Mouse (Mus musculus): ENCODE measurements at regions not wholly inside any gene's neighbourhood (a gene's known extent, or its start where the extent isn't known, plus 50 kb on each side); places are given as distances from the start of the nearest gene placed in this dataset.

DNA sequence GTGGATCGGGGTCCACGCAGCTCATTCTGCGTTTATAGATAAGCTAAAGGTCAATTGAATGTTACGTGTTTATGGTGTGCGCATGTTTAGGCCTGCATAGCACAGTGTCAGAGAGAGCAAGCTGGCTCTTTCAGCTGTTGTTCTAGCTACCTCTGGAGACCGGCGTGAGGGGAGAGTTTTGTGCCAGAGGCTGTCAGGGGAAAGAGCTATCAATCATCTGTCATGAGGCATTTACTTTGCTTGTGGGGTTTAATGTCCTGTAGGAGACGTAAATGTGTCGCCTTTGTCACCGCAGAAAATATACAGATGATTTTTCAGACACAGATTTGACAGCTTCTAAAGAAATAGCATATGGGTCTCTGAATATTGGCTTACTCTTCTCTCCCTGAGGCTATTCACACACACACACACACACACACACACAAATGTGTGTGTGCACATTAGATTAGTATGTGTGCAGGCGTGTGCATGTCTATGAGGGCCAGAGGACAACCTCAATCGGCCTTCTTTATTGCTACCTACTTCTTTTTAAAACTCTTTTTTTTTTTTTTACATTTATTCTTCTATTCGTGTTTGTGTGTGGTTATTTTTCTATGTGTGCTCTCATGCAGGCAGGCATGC is 432.0 kb upstream of the Mctp2 start:
- no peak for DNase-seq (ENCODE audit: low spot score)

DNA sequence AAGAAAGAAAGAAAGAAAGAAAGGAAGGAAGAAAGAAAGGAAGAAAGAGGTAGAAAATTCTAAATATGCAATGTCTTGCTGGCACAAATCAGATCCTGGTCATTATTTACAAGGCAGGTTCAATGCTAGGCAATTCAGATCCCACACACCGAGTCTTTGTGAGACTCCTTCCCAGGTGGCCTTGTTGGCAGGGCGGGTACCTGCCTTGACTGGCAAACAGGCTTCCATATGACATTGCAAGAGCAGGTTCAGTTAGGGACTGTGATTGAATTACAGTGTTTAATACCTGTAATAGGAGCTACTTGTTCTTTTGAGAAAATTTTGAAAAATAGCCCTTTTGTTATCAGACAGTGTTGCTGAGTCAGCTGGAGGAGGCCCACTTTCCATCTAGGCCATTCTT is 436.0 kb upstream of the Mctp2 start:
- no peak for DNase-seq (ENCODE audit: low spot score)

DNA sequence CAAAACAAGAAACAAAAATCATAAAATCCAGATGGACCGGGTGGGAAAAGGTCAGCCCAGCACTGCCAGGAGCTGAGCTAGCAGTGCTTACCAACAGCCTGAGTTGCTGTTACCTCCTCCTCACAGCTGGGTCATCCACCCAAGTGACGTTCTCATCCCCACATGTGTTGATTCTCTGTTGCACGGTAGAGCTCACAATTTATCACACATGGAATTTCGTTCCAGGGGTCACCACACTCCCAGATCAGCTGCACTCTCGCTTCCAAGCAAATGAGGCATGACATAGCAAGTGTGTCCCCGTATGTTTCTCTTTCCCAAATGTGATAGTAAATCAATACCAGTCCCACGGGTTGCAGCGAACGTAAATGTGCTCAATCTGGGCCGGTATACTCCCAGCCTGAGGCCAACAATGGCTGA is 445.1 kb upstream of the Mctp2 start:
- DNase-seq (ENCODE audit: low spot score) = no peak

DNA sequence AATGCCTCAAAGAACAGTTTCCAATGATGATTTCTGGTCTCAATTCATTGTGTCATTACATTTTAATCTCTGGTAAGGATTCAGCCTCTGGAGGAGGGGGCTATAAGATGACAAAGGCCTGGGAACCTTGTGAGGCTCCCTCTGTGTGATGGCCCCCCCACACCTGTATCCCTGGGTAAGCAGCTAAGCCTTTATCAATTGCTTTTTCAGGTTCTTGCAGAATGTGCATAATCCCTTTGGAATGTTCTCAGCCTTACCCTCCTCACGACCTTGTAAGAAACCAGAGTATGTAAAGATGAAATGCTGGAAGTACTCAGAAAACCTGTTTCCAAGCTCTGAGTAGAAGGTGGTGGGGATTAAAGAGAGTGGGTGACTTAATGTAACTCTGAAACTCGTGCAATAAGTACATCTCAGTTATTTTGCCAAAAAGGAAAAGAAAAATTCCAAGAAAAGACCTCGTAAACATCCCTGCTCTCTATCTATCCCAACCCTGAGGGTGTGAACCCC is 446.7 kb upstream of the Mctp2 start:
- DNase-seq (ENCODE audit: low spot score) = no peak

DNA sequence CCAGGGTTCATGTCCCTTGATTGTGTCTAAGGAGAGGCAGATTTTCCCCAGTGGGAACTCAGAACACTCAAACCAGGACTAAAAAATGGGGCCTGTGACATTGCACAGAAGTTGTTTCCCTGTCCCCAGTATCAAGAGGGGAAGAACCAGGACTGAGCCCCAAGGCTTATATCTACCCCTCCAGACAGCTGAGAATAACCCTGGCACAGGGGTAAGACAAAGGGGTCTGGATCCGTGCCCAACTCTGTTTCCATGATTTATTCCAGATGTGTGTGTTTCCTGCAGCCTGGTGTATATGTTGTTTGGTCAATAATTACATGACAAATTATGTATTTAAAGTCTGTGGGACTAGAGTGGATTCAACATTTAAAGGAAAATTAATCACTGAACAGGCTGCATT is 456.3 kb upstream of the Mctp2 start:
- no peak for DNase-seq (ENCODE audit: low spot score)

DNA sequence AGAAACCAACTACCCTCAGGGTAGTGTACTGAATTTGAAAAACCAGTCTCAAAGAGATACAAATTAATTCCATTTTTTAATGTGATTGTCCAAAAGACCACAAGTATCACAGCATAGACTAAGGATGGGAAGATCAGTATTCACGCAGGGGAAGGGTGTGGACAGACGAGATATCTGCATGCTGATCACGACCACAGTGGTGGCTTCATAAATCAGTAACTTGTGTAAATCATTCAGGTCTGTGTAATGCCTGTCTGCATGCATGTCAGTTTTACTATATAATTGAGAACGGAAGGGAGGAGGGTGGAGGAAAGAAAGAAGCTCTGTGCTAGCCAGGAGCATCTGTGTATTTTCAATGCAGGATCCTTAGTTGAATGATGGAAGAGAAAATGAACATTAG is 462.3 kb upstream of the Mctp2 start:
- DNase-seq (ENCODE audit: low spot score) = no peak

DNA sequence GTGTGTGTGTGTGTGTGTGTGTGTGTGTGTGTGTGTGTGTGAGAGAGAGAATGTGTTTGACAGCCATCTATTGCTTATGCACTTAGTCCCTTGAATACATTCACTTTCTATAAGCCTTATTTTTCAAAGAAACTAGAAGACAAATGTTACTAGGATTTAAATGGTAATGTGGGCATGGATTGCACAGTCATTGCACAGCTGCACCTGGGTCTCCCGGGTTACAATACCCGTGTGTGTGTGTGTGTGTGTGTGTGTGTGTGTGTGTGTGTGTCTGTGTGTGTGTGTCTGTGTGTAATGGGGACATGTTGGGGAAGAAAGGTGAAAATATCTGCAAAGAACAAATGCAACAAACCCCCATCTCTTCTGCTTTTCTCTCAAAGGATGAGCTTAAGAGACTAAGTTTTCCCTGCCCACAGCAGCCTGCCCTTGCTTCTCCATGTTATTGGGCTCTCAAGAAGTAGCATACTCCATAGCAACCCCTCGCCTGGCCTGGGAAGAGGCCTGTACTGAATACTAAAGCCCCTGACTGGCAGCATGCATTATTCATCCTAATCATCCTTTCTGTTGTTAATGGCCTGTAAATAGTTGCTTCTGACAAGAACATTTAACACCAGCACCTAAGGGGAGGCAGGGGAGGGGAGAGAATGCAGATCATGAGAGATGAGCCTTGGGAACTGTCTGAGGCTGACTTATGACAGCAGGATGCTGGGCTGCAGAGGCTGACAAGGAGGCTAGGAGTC is 467.8 kb upstream of the Mctp2 start:
- no peak for DNase-seq (ENCODE audit: low spot score)

DNA sequence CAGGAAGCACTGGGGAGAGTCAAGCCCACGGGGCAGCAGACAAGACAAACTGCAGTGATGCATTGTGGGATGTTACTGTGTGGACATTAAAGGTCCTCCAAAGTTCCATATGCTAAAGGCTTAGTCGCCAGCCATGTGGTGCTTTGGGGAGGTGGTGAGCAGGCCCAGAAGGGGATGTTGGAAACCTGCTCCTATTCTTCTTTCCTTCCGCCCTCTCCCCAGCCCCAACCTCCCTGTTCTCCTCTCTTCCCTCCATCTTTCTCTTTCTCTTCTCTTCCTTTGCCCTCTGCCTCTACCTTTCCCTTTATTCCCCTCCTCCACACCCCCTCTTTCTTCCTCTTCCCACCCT is 468.3 kb upstream of the Mctp2 start:
- no peak for DNase-seq (ENCODE audit: low spot score)

DNA sequence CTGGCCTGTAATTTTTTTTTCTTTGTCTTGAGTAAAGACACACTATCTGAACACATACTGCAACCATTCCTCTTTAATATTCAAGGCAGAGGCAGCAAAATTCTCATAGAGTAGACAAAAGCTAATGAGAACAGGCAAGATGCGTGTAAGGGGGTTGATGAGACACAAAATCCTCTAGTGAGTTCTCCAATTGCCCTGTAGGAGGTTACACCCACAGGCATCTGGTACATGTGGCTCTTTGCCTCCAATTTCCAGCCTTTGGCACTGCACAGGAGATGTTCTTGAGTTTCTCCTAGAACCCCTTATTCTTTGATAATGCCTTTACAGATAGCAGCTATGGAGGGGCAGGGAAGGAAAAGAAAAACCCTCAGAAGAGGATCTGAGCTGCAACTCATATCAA is 480.9 kb upstream of the Mctp2 start:
- DNase-seq (ENCODE audit: low spot score) = no peak

DNA sequence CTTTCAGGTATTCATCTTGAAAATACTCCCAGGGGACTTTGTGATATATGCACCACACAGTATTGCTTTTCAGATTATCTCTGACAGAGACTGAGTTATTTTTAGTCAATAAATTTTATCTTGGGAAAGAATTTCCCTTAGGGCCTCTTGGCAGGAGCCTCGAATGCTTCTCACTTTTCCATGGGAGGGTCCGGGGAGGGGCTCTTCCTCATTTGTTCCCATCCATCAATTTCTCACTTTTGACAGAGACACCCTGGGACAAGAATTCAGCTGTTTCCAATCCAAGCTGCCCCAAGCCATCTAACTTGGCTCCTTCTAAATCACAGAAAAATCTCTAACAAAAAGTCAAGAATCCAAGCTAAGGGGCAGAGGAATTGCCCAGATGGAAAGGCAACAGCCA is 481.9 kb upstream of the Mctp2 start:
- DNase-seq (ENCODE audit: low spot score) = no peak

DNA sequence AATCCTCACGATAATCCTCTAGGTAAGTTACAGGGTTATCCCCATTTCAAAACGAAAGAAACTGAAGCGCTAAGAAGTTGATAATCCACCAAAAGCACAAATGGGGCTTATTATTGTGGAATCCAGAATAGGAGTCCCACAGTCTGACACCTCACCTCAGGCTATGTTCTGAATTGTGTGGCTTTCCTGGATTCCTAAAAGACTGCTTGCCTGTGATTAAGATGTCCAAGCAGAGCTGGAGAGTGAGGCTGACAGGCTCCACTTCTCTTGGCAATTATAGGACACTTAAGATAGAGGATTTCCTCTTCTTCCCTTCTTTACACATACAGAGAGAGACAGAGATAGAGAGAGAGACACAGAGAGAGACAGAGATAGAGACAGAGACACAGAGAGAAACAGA is 515.7 kb upstream of the Mctp2 start:
- no peak for DNase-seq (ENCODE audit: low spot score)

DNA sequence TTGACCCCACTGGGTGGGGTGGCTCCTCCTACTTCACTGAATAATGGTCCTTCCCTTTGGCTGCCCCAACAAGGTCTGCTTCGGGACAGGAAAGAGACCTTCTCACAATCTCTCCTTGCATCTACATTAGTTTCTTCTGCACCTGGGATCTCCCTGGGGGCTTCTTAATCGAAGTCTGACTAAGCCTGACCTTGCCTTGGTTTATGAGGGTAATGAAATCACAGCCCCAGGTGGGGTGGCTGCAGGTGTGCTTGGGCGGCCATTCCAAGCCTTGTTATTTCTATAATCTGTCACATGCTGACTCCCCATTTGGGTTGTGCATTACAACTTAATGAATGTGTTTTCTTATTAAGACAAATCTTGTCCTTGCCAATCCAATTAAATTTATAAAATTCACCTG is 520.2 kb upstream of the Mctp2 start:
- no peak for DNase-seq (ENCODE audit: low spot score)

DNA sequence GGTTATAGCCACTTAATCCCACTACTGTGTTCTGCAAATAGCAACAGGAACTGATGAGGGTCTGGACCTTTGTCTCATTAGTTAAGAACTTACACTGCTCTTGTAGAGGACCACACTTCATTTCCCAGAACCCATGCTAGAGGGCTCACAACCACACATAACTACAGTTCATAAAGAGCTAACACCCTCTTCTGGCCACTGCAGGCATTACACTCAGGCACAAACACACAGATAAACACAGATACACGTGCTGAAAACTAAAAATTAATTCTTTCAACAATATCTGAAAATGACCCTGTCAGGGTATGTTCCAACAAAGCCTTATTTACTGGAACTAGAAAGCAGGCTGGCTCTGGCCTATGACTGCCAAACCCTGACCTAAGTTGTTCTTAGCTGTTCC is 529.0 kb upstream of the Mctp2 start:
- no peak for DNase-seq (ENCODE audit: low spot score)

DNA sequence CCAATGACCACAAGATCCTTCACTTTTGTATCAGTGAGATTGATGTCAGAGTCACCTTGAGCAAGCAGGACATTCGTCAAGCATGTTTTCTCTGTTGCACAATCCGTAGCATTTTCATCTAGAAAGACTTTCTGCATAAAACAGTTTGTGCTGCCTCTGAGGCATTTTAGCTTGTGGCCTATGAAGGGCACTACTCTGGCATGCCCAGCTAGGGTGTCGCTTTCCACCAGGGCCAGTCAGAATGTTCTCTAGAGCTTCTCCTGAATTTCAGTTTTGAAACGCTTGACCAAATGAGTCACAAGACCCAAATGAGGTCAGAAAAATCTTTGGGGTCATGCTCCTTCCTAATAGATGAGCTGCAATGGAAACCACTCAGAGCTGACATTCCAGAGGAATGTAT is 529.6 kb upstream of the Mctp2 start:
- no peak for DNase-seq (ENCODE audit: low spot score)

DNA sequence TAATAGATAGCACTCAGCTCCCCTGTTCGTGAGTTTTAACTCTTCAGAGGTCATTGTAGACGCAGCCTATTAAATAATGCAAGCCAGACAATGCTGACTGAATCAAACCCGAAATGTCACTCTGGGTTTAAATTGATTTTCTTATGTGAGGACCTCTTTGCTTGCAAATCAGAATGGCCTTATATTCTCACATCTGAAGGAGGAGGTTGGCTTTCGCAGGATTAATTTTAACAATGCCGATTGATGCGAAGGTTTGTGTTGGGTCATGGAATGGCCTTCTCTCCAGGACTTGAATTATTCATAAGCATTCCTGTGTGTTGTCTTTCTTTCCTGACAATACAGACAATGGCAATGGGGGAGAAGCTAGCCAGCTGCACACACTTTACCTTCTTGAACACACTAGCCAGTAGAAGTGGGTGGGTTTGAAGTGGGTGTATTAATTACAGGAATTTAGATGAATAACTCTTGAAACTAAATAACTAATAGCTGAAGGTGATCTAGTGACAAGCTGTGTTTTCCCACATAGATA is 530.1 kb upstream of the Mctp2 start:
- no peak for DNase-seq (ENCODE audit: low spot score)

DNA sequence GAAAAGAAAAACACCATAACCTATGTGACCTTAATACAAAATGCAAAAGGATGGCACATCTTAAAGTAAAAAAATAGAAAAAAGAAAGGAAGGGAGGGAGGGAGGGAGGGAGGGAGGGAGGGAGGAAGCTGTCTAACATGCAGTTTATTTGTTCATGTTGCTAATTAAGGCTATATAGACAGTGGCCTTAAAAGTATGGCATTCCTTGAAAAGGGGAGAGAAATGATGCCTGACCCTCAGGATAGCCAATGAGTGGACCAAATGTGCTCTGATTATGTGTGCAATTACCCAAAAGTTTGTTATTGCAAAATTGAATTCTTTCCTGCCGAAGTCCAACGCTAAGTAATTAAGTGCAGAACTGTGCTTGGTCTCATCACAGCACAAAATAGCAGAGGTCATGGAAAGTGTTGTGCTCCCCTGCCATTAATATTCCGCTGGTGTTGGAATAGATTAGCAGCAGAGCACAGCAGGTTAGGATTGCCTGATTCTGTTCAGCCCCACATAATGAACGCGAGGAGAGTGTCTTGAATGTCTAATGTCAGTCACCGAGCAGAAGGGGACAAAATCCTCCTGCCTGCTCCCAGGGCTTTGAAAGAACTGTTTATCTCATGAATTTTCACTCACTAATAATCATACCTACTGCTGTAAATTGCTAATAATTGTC is 531.7 kb upstream of the Mctp2 start:
- no peak for DNase-seq (ENCODE audit: low spot score)

DNA sequence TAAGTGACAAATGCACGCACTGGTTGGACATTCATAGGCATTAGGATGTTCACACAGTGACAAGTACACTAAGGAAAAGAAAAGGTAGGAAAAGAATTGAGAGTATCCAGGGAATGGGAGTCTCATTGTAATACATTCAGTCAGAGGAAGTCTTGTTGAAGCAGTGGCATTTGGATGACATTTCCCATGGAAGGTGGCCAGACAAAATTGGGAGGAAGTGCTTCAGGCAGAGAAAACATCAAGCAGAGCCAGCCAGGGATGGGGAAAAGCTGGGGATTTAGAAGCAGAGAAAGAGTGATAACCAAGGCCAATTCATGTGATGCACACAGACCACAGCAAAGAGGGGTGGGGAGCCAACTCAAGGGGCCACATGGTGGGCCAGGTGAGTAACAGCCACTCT is 524.0 kb upstream of the Rgma start:
- no peak for DNase-seq (ENCODE audit: low spot score)

DNA sequence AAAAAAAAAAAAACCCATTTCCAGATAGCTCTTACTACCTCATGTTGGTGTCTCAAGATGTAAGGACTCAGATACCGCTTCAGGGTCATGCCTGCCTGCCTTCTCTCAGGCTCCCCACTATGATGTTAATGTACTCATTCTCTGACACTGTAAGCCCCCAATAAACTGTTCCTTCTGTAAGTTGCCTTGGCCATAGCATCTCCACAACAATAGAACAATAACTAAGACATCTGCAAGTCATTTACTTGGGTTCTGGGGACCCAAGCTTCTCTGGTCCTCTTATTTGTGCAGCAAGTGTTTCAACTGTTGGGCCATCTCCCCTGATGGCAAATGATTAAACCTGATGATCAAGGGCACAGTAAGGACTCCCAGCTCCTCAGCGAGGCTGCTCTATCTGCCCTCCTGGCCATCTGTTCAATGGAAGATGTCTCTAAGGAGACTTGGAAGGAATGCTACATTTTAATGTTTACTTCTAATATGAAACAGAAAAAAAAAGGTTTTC is 520.8 kb upstream of the Rgma start:
- no peak for DNase-seq (ENCODE audit: low spot score)

DNA sequence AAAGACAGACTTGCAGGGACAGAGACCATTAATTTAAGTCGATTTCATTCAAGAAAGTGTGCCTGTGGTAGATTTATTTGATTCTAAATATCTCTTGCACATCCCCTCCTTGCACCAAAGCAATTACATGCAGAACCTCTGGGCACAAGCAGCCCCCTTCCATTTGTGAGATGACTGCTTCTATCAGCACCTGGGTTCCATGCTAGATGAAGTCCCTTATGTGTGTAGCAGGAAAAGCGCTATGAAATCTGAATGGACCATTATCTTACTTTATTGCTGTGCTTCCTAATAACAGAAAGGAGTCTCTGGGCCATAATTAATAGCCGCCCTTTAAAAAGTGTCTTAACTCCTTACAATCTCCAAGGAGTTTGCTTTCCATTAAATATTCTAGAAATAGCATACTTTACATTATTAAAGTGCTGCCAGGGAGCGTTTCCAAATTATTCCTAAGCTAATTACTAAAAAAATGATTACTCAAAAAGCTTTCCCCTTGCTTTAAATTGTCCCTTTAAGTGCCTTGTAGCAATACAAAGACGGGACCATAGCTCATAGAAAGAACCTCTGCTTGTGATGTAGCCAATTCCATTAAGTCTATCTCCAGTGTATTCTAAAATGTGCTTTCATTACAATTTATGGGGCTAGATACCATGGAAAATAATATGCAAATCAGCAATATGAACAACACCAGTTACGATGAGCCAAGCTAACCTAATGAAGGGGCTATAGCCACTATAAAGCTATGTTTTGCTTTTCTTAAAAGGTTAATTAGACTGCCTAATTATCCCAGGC is 508.1 kb upstream of the Rgma start:
- DNase-seq (ENCODE audit: low spot score) = no peak

DNA sequence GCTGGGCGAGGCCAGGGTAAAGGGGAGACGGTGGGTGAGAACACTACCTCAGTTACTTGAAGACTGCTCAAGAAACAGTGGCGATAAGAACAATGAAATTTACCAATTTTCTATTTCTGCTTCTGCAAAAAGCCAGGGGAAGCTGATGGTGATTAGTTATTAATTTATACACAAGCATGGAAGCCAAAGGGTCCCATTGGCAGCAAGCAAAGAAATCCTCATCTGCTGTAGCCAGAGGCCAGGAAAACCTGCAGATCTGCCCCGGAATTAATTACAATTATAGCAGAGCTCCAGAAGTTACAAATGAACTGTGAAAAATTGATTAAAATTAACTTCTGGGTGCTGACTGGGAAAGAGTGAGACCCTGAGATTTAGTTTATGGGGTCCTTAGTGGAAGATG is 506.2 kb upstream of the Rgma start:
- no peak for DNase-seq (ENCODE audit: low spot score)

DNA sequence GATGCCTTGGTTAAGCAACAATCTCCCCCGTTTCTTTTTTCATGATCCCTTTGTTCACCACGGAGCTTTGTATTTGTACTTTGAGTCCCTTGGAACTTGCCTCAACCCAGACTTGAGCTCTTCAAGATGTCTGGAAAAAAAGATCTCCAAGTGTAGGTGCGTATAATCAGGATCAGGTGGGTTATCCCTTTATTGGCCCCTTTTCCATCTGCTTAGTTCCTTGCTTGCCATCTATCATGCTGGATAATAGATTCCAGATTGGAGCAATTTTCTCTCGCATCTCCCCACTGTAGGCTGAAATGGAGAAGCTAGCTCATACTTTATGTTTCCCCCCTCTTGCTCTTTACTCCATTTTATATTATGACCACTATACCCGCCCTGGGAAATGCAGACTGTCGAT is 474.5 kb upstream of the Rgma start:
- DNase-seq (ENCODE audit: low spot score) = no peak

DNA sequence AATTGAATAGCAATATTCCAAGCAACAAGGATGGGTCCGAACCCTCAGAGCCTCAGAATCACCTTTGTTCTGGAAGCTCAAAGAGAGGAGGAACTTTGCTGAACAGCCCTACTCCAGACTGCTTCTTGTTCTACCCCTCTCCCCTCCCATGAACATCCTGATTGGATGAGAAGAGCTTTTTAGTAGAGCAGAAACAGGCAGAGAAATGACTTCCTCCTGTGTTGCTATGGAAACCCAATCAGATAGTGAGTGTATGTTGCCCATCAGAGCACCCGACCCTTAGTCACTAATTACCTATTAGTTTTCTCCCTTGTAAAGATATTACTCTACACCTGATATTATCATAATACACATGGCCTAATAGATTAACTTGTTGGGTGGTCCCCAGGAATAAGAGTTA is 469.4 kb upstream of the Rgma start:
- no peak for DNase-seq (ENCODE audit: low spot score)

Data from T-cell, adult 2 months (primary cell).